Mouse (Mus musculus) forebrain, embryonic 14.5 days (tissue): Measurements from ENCODE around the gene Fbxo6. TPM values are rescaled to one million over a fixed set of nuclear protein-coding genes. Genes with fewer than 3 reads are reported as not detected.
"Not testable (repeated sequence)": the region's sequence is repeated elsewhere in the genome, so short reads cannot be mapped to it uniquely, and the experiment has no call there.

Experiments used
- ATAC-seq: fragments of 200-750 bp; cut with Nextera tagmentation; 2 replicates; pipeline ENCODE4 v1.8.0; 2017; ENCODE audit warnings: mild to moderate bottlenecking, moderate library complexity
- DNase-seq: peaks from one replicate; pipeline ENCODE4 v3.0.0-alpha.2; 2015; ENCODE audit warnings: low spot score
- H3K27ac ChIP-seq: fragments of 300-500 bp; sonication (generic); 2 replicates; pipeline ENCODE4 v1.5.1; 2014; ENCODE audit warnings: low read depth, mild to moderate bottlenecking, control low read depth, low read length, moderate library complexity
- H3K27me3 ChIP-seq: fragments of 300-500 bp; sonication (generic); replicated peaks from 2 replicates; pipeline ENCODE4 v1.6.1; 2014; ENCODE audit warnings: low read length, control low read depth, mixed read lengths; ENCODE audit not compliant: control insufficient read depth, insufficient read depth
- H3K36me3 ChIP-seq: fragments of 300-500 bp; sonication (generic); 2 replicates; pipeline ENCODE4 v1.6.1; 2014; ENCODE audit warnings: low read length, control low read depth; ENCODE audit not compliant: control insufficient read depth, insufficient read depth
- H3K4me1 ChIP-seq: fragments of 300-500 bp; sonication (generic); 2 replicates; pipeline ENCODE4 v1.6.1; 2014; ENCODE audit warnings: antibody characterized with exemption, low read length, control low read depth; ENCODE audit not compliant: control insufficient read depth, insufficient read depth
- H3K4me2 ChIP-seq: fragments of 300-500 bp; sonication (generic); 2 replicates; pipeline ENCODE4 v1.6.1; 2014; ENCODE audit warnings: mild to moderate bottlenecking, control low read depth, low read length
- H3K4me3 ChIP-seq: fragments of 300-500 bp; sonication (generic); 2 replicates; pipeline ENCODE4 v1.5.1; 2014; ENCODE audit warnings: low read depth, low read length, control low read depth
- H3K9ac ChIP-seq: fragments of 300-500 bp; sonication (generic); 2 replicates; pipeline ENCODE4 v1.6.1; 2014; ENCODE audit warnings: mild to moderate bottlenecking, low read length, control low read depth, moderate library complexity
- H3K9me3 ChIP-seq: fragments of 300-500 bp; sonication (generic); replicated peaks from 2 replicates; pipeline ENCODE4 v1.6.1; 2016; ENCODE audit warnings: low read length, control low read depth, mixed read lengths; ENCODE audit not compliant: control insufficient read depth
- WGBS: fragments of 180-500 bp; shearing (Covaris S2); extraction: QIAGEN DNeasy Blood & Tissue Kit; methylation state at CpG from one replicate; pipeline ENCODE4 v1.1.7; 2014; 5-methylcytosine and 5-hydroxymethylcytosine counted together
- polyA plus RNA-seq: library from polyadenylated mRNA; unstranded; fragments of >200 nt; fragmentation: Nextera tagmentation; extraction: Ambion mirVana; gene quantifications from 2 replicates; pipeline ENCODE4 v1.2.1, GENCODE M21; 2014

Fbxo6 gene
- polyA plus RNA-seq, 1 experiment from 2014 or later, result 20.6 TPM

- Histone ChIP-seq H3K27ac (peak overlapping the region; percentile 90), H3K4me3 (no peak overlapping the region), H3K27me3 (no peaks in the 10 kb centered on the region), H3K9me3 (no peaks in the 10 kb centered on the region), H3K9ac (no peak overlapping the region; the same call in 1 of the 2 replicates), H3K4me1 (peaks cover 32% of the 10 kb centered on the region), H3K4me2 (peak overlapping the region; percentile 9; the same call in 1 of the 2 replicates), H3K36me3 (no peaks in the 10 kb centered on the region)
- WGBS, result 2% methylated on average over 6 of the region's 6 CpGs
- ATAC-seq (peak; percentile 87), DNase-seq (peak; percentile 90)
Observed at GRCm38 (mm10) chr4:148121982-148122693, 29.8 kb downstream of the Fbxo6 start.

- peak overlapping the region; percentile 2; the same call in 1 of the 2 replicates for H3K4me2 ChIP-seq
- 36% methylated on average over 4 of the region's 4 CpGs for WGBS
- H3K27ac ChIP-seq, result peak overlapping the region; percentile 90
Observed at GRCm38 (mm10) chr4:148121362-148121761, 30.6 kb downstream of the Fbxo6 start.

GRCm38 (mm10) chr4:148120555-148120954, 31.4 kb downstream of the Fbxo6 start:
- Histone ChIP-seq H3K4me2 (0 out of 2 replicates have a peak overlapping the region, but pooled peaks have one; percentile 7), H3K36me3 (0 out of 2 replicates have a peak, but pooled peaks cover under 1% of the 10 kb centered on the region), H3K9ac (no peak overlapping the region), H3K27ac (peak overlapping the region; percentile 90), H3K27me3 (no peaks in the 10 kb centered on the region), H3K4me1 (peaks cover 25% of the 10 kb centered on the region), H3K4me3 (no peak overlapping the region), H3K9me3 (no peaks in the 10 kb centered on the region)
- DNase-seq, result peak; percentile 53
- no peak for ATAC-seq
- 64% methylated on average over 9 of the region's 9 CpGs for WGBS

More at GRCm38 (mm10) chr4:148121362-148121761, 30.6 kb downstream of the Fbxo6 start:
- DNase-seq (peak; percentile 94), ATAC-seq (peak; percentile 73)
- peaks cover 27% of the 10 kb centered on the region for H3K4me1 ChIP-seq
- no peaks in the 10 kb centered on the region for H3K36me3 ChIP-seq
- H3K9me3 ChIP-seq, result no peaks in the 10 kb centered on the region
- no peaks in the 10 kb centered on the region for H3K27me3 ChIP-seq
- H3K9ac ChIP-seq, result no peak overlapping the region
- no peak overlapping the region for H3K4me3 ChIP-seq

GRCm38 (mm10) chr4:148119578-148119977, 32.4 kb downstream of the Fbxo6 start:
- not testable (repeated sequence) for H3K4me2 ChIP-seq, ATAC-seq, H3K9me3 ChIP-seq, H3K36me3 ChIP-seq, H3K4me3 ChIP-seq, H3K9ac ChIP-seq, H3K27me3 ChIP-seq, H3K27ac ChIP-seq, DNase-seq
- peaks cover 25% of the 10 kb centered on the region for H3K4me1 ChIP-seq
- 89% methylated on average over 9 of the region's 9 CpGs for WGBS

- ATAC-seq (no peak), DNase-seq (no peak)
- Histone ChIP-seq H3K4me2 (no peak overlapping the region), H3K9ac (no peak overlapping the region), H3K27ac (no peak overlapping the region), H3K9me3 (no peaks in the 10 kb centered on the region), H3K4me1 (peaks cover 17% of the 10 kb centered on the region), H3K4me3 (no peak overlapping the region), H3K27me3 (no peaks in the 10 kb centered on the region), H3K36me3 (peaks cover 16% of the 10 kb centered on the region)
- 78% methylated on average over 4 of the region's 4 CpGs for WGBS
Observed at GRCm38 (mm10) chr4:148117392-148117791, 34.5 kb downstream of the Fbxo6 start.

- H3K27ac ChIP-seq, result no peak overlapping the region
- WGBS, result 78% methylated on average over 4 of the region's 4 CpGs
- no peaks in the 10 kb centered on the region for H3K27me3 ChIP-seq
- ATAC-seq (no peak), DNase-seq (no peak)
- peaks cover 11% of the 10 kb centered on the region for H3K4me1 ChIP-seq
- no peak overlapping the region for H3K9ac ChIP-seq
- H3K4me3 ChIP-seq, result no peak overlapping the region
- H3K36me3 ChIP-seq, result peaks cover 21% of the 10 kb centered on the region
- no peaks in the 10 kb centered on the region for H3K9me3 ChIP-seq
- H3K4me2 ChIP-seq, result no peak overlapping the region
Observed at GRCm38 (mm10) chr4:148116657-148117056, 35.3 kb downstream of the Fbxo6 start.

- no peak overlapping the region for H3K4me3 ChIP-seq
- 7% methylated on average over 15 of the region's 15 CpGs for WGBS
- H3K9ac ChIP-seq, result peak overlapping the region; percentile 1
- DNase-seq (no peak), ATAC-seq (peak; percentile 40)
- H3K27ac ChIP-seq, result 0 out of 2 replicates have a peak overlapping the region, but pooled peaks have one; percentile 3
- 0 out of 2 replicates have a peak overlapping the region, but pooled peaks have one; percentile 9 for H3K4me2 ChIP-seq
- H3K36me3 ChIP-seq, result peaks cover 27% of the 10 kb centered on the region
- H3K4me1 ChIP-seq, result peaks cover 1% of the 10 kb centered on the region; the same call in 1 of the 2 replicates
- no peaks in the 10 kb centered on the region for H3K9me3 ChIP-seq
- H3K27me3 ChIP-seq, result no peaks in the 10 kb centered on the region
Observed at GRCm38 (mm10) chr4:148115467-148115866, 36.5 kb downstream of the Fbxo6 start.

DNA sequence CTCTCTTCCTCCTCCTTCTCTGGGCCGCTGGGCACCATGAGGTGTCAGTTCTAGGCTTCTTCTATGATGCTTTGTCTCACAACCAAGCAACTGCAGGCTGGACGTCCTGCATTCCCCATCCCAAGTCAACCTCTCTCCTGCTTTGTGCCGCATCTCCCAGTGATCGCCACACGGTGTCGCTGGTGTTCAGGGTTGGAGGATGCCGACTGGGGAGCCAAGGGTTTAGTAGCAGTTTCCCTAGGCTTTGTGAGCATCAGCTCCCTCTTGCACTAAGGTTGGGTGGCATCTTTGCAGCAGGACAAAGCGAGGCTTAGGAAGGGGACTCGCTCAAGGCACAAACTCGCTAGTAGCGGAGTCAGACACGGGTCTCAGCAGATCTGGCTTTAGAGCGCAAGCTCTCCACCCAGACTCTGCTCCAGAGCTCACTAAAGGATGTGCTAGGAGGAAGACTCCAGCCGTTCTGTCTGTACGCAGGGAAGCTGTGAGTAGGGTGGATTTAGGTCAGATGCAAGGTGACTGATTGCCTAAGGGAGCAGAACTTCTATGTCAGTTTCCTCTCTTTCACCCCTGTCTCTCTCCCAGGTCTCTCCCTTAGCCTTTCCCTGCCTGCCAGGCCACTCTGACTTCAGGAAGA, 37.1 kb downstream of the Fbxo6 start:
- peak; percentile 82 for ATAC-seq
- Histone ChIP-seq H3K36me3 (peaks cover 32% of the 10 kb centered on the region), H3K4me3 (no peak overlapping the region), H3K9ac (peak overlapping the region; percentile 1; the same call in 1 of the 2 replicates), H3K27ac (peak overlapping the region; percentile 3; the same call in 1 of the 2 replicates), H3K27me3 (no peaks in the 10 kb centered on the region), H3K9me3 (no peaks in the 10 kb centered on the region), H3K4me1 (no peaks in the 10 kb centered on the region), H3K4me2 (no peak overlapping the region)
- 5% methylated on average over 15 of the region's 15 CpGs for WGBS
- peak; percentile 91 for DNase-seq

GRCm38 (mm10) chr4:148112519-148112918, 39.4 kb downstream of the Fbxo6 start:
- no peaks in the 10 kb centered on the region for H3K9me3 ChIP-seq
- no peak for DNase-seq
- no peak overlapping the region for H3K9ac ChIP-seq
- WGBS, result 81% methylated on average over 12 of the region's 12 CpGs
- no peak overlapping the region for H3K27ac ChIP-seq
- ATAC-seq, result no peak
- peaks cover 55% of the 10 kb centered on the region for H3K36me3 ChIP-seq
- H3K4me3 ChIP-seq, result no peak overlapping the region
- H3K4me2 ChIP-seq, result no peak overlapping the region
- no peaks in the 10 kb centered on the region for H3K4me1 ChIP-seq
- no peaks in the 10 kb centered on the region for H3K27me3 ChIP-seq
